Mouse (Mus musculus) forebrain, embryonic 15.5 days (tissue): Measurements from ENCODE around the gene Nup214. TPM values are rescaled to one million over a fixed set of nuclear protein-coding genes. Genes with fewer than 3 reads are reported as not detected.

ENCODE experiments used
- ATAC-seq: fragments of 200-750 bp; cut with Nextera tagmentation; replicated peaks from 2 replicates; pipeline ENCODE4 v1.8.0; 2017; ENCODE audit warnings: mild to moderate bottlenecking, moderate TSS enrichment, moderate library complexity
- H3K27ac ChIP-seq: fragments of 300-500 bp; sonication (generic); replicated peaks from 2 replicates; pipeline ENCODE4 v1.5.1; 2015; ENCODE audit warnings: mild to moderate bottlenecking, inconsistent platforms
- H3K27me3 ChIP-seq: fragments of 300-500 bp; sonication (generic); 2 replicates; pipeline ENCODE4 v1.6.1; 2015; ENCODE audit warnings: inconsistent platforms
- H3K36me3 ChIP-seq: fragments of 300-500 bp; sonication (generic); 2 replicates; pipeline ENCODE4 v1.6.1; 2015; ENCODE audit warnings: mild to moderate bottlenecking, inconsistent platforms
- H3K4me1 ChIP-seq: fragments of 300-500 bp; sonication (generic); 2 replicates; pipeline ENCODE4 v1.6.1; 2015; ENCODE audit warnings: inconsistent platforms
- H3K4me2 ChIP-seq: fragments of 300-500 bp; sonication (generic); replicated peaks from 2 replicates; pipeline ENCODE4 v1.6.1; 2015; ENCODE audit warnings: mild to moderate bottlenecking, inconsistent platforms
- H3K4me3 ChIP-seq: fragments of 300-500 bp; sonication (generic); 2 replicates; pipeline ENCODE4 v1.5.1; 2015; ENCODE audit warnings: mild to moderate bottlenecking, inconsistent platforms
- H3K9ac ChIP-seq: fragments of 300-500 bp; sonication (generic); replicated peaks from 2 replicates; pipeline ENCODE4 v1.6.1; 2015; ENCODE audit warnings: mild to moderate bottlenecking, inconsistent platforms
- H3K9me3 ChIP-seq: fragments of 300-500 bp; sonication (generic); 2 replicates; pipeline ENCODE4 v1.6.1; 2016; ENCODE audit warnings: inconsistent platforms
- WGBS: fragments of 180-500 bp; shearing (Covaris S2); methylation state at CpG from one replicate; pipeline ENCODE4 v1.1.7; 2015; ENCODE audit warnings: mixed read lengths; 5-methylcytosine and 5-hydroxymethylcytosine counted together
- polyA plus RNA-seq: library from polyadenylated mRNA; unstranded; fragments of >200 nt; fragmentation: Nextera tagmentation; extraction: Ambion mirVana; gene quantifications from 2 replicates; pipeline ENCODE4 v1.2.1, GENCODE M21; 2015

Gene Nup214
- polyA plus RNA-seq, 1 experiment from 2014 or later = 72.9 TPM

DNA sequence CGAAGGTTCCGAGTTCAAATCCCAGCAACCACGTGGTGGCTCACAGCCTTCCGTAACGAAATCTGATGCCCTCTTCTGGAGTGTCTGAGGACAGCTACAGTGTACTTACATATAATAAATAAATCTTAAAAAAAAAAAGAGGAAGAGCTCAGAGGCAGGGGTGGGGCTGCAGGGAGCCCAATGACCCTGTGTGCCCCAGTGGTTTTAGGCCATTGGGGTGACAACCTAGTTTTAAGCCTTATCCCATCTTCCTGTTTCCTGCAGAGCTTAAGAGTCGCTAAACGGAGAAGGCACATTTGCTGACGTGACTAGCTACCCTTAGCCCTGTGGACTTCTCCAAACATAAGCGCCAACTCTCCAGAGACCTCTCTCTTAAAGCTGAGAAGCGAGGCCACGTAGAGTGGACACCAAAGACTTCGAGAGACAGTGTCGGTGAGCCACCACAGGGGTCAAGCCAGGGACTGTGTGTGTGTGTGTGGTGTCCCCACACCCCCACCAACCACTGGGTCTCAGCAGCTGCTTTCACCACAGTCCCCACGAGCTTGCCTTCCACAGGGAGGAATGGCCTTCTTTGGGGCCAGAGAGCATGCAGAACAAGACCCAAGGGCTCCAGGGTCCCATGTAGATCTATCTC is 107.2 kb downstream of the Nup214 start:
- H3K4me2 ChIP-seq = no peak overlapping the region
- peaks cover 16% of the 10 kb centered on the region for H3K4me1 ChIP-seq
- 82% methylated on average over 14 of the region's 14 CpGs for WGBS
- peaks cover 47% of the 10 kb centered on the region for H3K27me3 ChIP-seq
- H3K27ac ChIP-seq = no peak overlapping the region
- H3K9me3 ChIP-seq = no peaks in the 10 kb centered on the region
- H3K9ac ChIP-seq = no peak overlapping the region
- H3K4me3 ChIP-seq = no peak overlapping the region
- H3K36me3 ChIP-seq = no peaks in the 10 kb centered on the region
- no peak for ATAC-seq

DNA sequence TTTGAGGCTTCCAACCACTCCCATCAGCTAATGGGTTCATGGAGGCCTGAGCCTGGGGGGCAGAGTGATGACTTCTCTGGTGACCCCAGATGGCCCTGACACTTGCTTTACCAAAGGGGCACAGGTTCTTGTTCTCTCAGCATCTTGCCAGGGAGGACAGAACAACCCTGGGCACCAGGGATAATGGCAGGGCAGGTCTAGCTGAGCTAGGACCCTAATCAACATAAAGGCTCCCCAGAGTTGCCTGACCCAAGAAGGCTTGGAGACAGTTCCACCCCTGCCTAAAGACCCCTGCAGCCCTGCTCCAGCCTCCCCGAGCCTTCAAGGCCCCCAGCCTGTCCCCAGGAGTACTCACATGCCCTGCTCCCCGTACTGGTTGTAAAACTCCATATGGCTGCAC is 108.0 kb downstream of the Nup214 start:
- peaks cover 16% of the 10 kb centered on the region for H3K4me1 ChIP-seq
- H3K27ac ChIP-seq = no peak overlapping the region
- H3K36me3 ChIP-seq = no peaks in the 10 kb centered on the region
- no peaks in the 10 kb centered on the region for H3K9me3 ChIP-seq
- H3K4me2 ChIP-seq = no peak overlapping the region
- ATAC-seq = no peak
- no peak overlapping the region for H3K9ac ChIP-seq
- no peak overlapping the region for H3K4me3 ChIP-seq
- peaks cover 54% of the 10 kb centered on the region for H3K27me3 ChIP-seq
- 41% methylated on average over 2 of the region's 2 CpGs for WGBS

DNA sequence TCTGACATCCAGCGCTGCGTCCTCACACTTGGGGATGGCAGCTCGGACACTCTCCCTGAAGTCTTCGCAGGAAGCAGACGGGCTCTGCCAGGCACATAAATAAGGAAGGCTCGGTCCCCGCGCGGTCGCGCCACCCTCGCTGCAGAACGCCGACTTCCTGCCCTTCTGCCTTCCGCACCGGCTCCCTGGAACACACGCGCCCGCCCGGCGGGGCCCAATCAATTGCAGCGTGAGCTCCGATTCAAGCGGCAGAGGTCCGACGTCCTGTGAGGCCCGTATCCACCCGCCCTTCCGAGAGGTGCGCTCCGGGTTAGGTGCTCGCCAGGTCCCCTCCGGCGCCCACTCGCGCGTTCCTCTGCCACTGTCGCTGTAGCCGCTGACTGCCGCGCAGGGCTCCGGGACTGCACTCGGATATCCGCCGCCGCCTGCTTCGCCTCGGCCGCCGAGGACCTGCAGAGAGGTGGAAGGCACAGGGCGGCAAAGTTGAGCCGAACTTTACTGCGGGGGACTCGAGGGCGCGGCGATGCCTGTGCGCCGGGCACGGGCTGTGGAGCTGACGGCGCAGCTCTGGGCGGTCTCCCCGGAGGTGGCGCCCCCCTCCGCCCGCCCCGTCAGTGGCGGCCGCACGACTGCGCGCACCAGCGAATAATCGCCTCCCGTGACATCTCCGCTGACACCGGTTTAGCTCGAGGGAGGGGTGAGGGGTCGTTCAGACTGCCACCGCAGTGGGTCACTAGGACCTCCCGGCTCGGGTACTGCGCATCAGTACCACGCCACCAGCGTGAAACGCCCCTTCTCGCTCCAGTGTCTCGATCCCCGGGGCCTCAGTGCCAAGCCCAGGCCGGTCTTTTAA is 109.1 kb downstream of the Nup214 start:
- Histone ChIP-seq H3K4me2 (peak overlapping the region; percentile 95), H3K36me3 (no peaks in the 10 kb centered on the region), H3K9me3 (no peaks in the 10 kb centered on the region), H3K9ac (peak overlapping the region; percentile 26), H3K27ac (no peak overlapping the region), H3K4me1 (peaks cover 20% of the 10 kb centered on the region), H3K27me3 (peaks cover 60% of the 10 kb centered on the region), H3K4me3 (peak overlapping the region; percentile 79)
- under 1% methylated on average over 90 of the region's 91 CpGs for WGBS
- ATAC-seq = no peak

DNA sequence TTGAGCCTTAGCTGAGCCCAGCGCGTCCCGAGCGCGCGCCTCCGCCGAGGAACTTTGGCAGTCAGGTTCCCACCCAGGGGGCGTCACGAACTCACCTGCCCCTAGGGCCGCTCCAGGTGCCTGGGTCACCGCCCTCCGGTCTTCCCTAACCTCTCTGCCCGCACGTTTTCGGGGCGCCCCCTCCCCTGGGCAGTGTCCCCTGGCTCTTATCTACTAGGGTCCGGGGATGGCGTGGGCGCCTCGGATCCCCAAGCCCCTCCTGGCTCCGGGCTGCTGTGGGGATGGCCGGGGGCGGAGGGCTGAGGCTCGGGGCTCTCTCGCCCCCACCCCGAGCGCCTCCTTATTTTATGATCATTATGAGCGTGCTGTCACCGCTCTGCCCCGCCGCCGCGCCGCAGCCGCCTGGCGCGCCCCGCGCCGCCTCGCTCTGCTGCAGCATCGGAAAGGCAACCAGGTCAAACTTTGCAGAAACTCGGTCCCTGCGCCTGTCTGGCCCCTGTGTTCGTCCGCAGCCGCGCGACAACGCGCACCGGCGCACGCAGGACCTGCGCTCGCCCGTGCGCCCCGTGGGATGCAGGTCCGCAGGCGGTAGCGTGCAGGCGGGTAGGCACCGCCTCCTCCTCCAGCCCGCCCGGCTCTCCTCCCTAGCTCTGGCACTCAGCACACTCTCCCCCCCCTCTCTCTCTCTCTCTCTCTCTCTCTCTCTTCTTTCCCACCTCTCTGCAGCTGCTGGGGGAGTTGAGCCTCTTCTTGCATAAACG is 110.1 kb downstream of the Nup214 start, which contains the start of gene Fam78a:
Fam78a (minus strand) TSS at position 747 of the 761 bp plus-strand sequence.
- under 1% methylated on average over 66 of the region's 68 CpGs for WGBS
- H3K27me3 ChIP-seq = peaks cover 65% of the 10 kb centered on the region

DNA sequence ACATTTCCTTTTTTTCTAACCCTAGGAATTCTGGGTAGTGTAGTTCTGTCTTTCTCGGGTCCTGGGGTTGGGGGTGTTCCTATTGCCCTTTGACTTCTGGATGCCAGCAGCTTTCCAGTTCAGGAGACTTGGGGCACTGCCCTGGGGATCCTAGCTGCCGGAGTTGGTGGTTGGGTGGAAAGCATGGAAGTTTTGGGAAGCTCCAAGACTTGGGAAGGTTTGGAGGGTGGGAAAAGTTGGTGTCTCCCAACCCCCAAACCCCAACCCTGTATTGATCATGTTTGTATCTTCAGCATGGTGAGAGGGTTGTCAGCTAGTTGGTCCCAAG is 110.6 kb downstream of the Nup214 start:
- no peak overlapping the region for H3K27ac ChIP-seq
- H3K27me3 ChIP-seq = peaks cover 65% of the 10 kb centered on the region
- ATAC-seq = no peak
- H3K4me1 ChIP-seq = peaks cover 27% of the 10 kb centered on the region
- peak overlapping the region; percentile 79 for H3K4me3 ChIP-seq
- WGBS = 20% methylated on average over 2 of the region's 2 CpGs
- no peaks in the 10 kb centered on the region for H3K9me3 ChIP-seq
- no peak overlapping the region for H3K9ac ChIP-seq
- peak overlapping the region; percentile 95 for H3K4me2 ChIP-seq
- no peaks in the 10 kb centered on the region for H3K36me3 ChIP-seq

More for the DNA sequence above, 110.1 kb downstream of the Nup214 start, which contains the start of gene Fam78a:
- Histone ChIP-seq H3K36me3 (no peaks in the 10 kb centered on the region), H3K9ac (peak within 1 kb of the TSS; percentile 52), H3K9me3 (no peaks in the 10 kb centered on the region), H3K4me3 (peak within 1 kb of the TSS; percentile 79), H3K27ac (no peak within 1 kb of the TSS), H3K4me1 (peaks cover 27% of the 10 kb centered on the region), H3K4me2 (peak within 1 kb of the TSS; percentile 95)
- ATAC-seq = peak; percentile 84

DNA sequence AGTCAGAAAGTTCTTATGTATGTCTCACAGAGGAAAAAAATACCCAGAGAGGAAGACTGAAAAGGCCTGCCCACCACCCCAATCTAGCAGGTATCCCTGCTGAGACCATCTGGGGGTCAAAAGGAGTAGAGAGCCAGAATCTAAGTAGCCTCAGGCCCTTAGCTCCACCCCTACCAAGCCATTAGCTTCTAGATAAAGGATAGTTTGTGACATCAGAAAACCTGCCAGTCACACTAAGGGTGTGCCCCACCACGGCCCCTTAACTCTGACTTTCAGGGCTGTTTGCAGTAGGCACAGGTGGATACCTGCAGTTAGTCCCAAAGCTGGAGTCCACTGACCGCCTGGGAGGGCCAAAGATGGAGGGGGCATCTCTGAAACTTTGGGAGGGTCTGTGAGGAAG is 111.0 kb downstream of the Nup214 start:
- Histone ChIP-seq H3K4me1 (peaks cover 27% of the 10 kb centered on the region), H3K27ac (no peak overlapping the region), H3K36me3 (no peaks in the 10 kb centered on the region), H3K4me3 (no peak overlapping the region), H3K4me2 (no peak overlapping the region), H3K9me3 (no peaks in the 10 kb centered on the region), H3K27me3 (peaks cover 65% of the 10 kb centered on the region), H3K9ac (no peak overlapping the region)
- WGBS = 75% methylated on average over 2 of the region's 2 CpGs
- no peak for ATAC-seq

DNA sequence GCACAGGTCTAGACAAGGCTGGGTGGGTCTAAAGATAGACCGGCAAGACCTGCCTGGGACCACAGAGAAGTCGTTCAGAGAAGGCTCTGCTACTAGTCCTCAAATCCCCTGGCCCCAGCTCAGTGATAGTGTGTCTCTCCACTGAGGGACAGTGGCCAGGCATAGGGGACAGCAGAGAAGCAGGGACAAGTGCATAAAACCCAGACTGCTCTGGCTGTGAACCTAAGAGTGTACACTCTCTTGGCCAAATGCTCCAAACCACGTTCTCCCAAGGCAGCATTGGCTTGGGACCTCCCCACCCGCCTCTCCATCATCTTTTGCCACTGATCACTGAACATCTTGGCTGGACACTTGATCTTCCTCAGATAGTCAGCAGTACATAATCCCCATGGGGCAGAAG is 113.4 kb downstream of the Nup214 start:
- peaks cover 27% of the 10 kb centered on the region for H3K4me1 ChIP-seq
- WGBS = 59% methylated on average over 4 of the region's 4 CpGs
- no peak overlapping the region for H3K9ac ChIP-seq
- peaks cover 53% of the 10 kb centered on the region for H3K27me3 ChIP-seq
- H3K36me3 ChIP-seq = no peaks in the 10 kb centered on the region
- no peaks in the 10 kb centered on the region for H3K9me3 ChIP-seq
- ATAC-seq = no peak
- H3K4me2 ChIP-seq = no peak overlapping the region
- no peak overlapping the region for H3K4me3 ChIP-seq
- no peak overlapping the region for H3K27ac ChIP-seq

DNA sequence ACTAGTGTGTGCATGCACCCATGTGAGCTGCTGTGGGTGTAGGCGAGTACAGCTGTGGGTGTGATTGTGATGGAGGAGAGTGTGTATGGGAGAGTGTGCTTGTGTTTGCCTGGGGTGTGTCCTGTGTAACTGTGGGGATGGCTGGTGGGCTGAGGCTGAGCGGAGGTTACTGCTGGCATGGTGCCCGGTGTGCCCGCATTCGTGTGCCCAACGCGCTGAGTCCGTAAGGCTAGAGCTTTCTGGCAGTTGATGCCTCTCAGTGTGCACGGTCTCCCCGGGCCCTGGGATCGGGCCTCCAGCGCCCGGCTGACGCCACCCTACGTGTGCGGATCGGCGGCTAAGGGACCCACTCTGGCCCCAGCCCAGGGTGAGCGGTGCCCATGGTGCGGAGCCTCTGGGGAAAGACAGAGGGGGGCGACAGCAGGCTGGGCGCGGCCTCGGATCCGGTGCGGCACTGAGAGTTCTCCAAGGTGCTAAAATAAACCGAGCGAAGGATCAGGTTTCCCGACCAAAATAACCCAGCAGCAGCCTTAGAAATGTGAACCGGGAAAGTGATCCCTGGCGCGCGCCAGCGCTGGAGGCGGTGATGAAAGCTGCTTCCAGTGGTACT is 114.2 kb downstream of the Nup214 start:
- H3K27me3 ChIP-seq = peaks cover 45% of the 10 kb centered on the region
- H3K36me3 ChIP-seq = no peaks in the 10 kb centered on the region
- ATAC-seq = 0 out of 2 replicates have a peak, but pooled peaks have one; percentile 20
- peak overlapping the region; percentile 57 for H3K4me2 ChIP-seq
- WGBS = 4% methylated on average over 35 of the region's 35 CpGs
- H3K27ac ChIP-seq = no peak overlapping the region
- H3K4me1 ChIP-seq = peaks cover 22% of the 10 kb centered on the region
- H3K9ac ChIP-seq = 0 out of 2 replicates have a peak overlapping the region, but pooled peaks have one; percentile 25
- no peaks in the 10 kb centered on the region for H3K9me3 ChIP-seq
- peak overlapping the region; percentile 33 for H3K4me3 ChIP-seq

DNA sequence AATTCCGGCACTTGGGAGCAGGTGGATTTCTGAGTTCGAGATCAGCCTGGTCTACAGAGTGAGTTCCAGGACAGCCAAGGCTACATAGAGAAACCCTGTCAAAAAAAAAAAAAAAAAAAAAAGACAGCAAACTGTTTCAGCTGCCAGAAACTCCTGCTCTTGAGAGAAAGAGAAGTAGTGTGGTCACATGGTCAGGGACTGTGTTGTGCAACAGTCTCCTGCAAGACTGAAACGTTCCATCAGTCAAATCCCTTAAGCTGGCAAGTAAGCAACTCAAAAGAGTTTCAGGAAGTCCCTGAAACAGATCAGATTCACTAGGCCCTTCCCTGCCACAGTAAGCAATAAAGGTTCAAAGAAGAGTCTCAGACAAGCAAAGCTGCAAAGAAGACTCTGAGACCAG is 115.4 kb downstream of the Nup214 start:
- no peak overlapping the region for H3K4me2 ChIP-seq
- H3K9me3 ChIP-seq = no peaks in the 10 kb centered on the region
- no peak for ATAC-seq
- peaks cover 11% of the 10 kb centered on the region for H3K4me1 ChIP-seq
- no peaks in the 10 kb centered on the region for H3K36me3 ChIP-seq
- H3K27me3 ChIP-seq = peaks cover 34% of the 10 kb centered on the region
- WGBS = 69% methylated on average over 3 of the region's 3 CpGs
- no peak overlapping the region for H3K4me3 ChIP-seq
- no peak overlapping the region for H3K27ac ChIP-seq
- H3K9ac ChIP-seq = no peak overlapping the region

DNA sequence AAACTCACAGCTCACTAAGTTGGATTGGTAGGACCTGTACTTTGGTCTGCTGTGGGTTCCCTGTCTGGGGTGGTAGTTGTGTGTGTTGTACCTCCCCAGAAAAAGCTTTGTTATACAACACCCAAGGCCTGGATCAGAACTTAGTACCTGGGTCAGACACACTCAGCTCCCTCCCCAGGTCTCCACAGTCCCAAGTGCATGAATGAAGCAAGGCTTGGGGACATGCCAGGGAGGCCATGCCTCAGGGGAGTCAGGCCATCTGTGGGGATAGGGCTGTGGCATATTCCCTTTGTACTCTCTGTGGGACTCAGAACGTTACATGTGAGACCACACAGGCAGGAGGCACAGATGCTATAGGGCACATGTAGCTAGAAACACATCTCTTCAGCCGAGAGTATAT is 115.9 kb downstream of the Nup214 start:
- Histone ChIP-seq H3K9me3 (no peaks in the 10 kb centered on the region), H3K36me3 (no peaks in the 10 kb centered on the region), H3K27me3 (peaks cover 30% of the 10 kb centered on the region), H3K27ac (no peak overlapping the region), H3K4me3 (no peak overlapping the region), H3K9ac (no peak overlapping the region), H3K4me2 (no peak overlapping the region), H3K4me1 (peaks cover 11% of the 10 kb centered on the region)
- 61% methylated on average over 2 of the region's 2 CpGs for WGBS
- ATAC-seq = no peak

DNA sequence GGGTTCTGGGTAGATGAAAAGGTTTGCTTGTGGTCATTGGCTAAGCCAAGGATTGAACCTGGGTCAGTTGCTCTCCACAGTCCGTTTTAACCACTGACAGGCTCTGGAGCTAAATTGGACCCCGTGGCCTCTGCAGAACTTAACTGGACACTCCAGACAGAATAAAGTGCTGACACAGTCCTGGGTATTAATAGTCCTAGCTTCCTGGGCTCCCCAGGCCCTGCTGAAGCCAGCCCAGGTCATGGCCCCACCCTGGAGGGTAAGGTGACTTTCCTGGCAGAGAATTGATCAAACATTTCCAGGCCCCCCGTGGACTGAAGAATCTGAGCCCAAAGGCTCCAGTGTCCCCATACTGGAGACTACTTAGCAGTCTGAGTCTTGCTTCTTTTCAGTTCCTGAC is 117.7 kb downstream of the Nup214 start:
- WGBS = 64% methylated on average over 3 of the region's 3 CpGs
- no peak overlapping the region for H3K9ac ChIP-seq
- H3K4me1 ChIP-seq = peaks cover 30% of the 10 kb centered on the region
- no peak for ATAC-seq
- H3K4me3 ChIP-seq = no peak overlapping the region
- H3K36me3 ChIP-seq = no peaks in the 10 kb centered on the region
- no peaks in the 10 kb centered on the region for H3K9me3 ChIP-seq
- H3K4me2 ChIP-seq = no peak overlapping the region
- no peak overlapping the region for H3K27ac ChIP-seq
- peaks cover 13% of the 10 kb centered on the region for H3K27me3 ChIP-seq
